Mouse (Mus musculus) olfactory bulb, adult 2 months (tissue): Measurements from ENCODE around the gene Gm45711.

Source experiments
- CTCF ChIP-seq: fragments of 200-500 bp; IDR thresholded peaks from 2 replicates; pipeline ENCODE4 v1.5.1; 2012; ENCODE audit warnings: low read depth, mild to moderate bottlenecking, low read length, moderate library complexity; ENCODE audit not compliant: insufficient read depth
- POLR2A ChIP-seq: fragments of 200-500 bp; IDR thresholded peaks from 2 replicates; pipeline ENCODE4 v1.6.1; 2012; ENCODE audit warnings: mild to moderate bottlenecking, low read depth, low read length, moderate library complexity; ENCODE audit not compliant: insufficient read depth

DNA sequence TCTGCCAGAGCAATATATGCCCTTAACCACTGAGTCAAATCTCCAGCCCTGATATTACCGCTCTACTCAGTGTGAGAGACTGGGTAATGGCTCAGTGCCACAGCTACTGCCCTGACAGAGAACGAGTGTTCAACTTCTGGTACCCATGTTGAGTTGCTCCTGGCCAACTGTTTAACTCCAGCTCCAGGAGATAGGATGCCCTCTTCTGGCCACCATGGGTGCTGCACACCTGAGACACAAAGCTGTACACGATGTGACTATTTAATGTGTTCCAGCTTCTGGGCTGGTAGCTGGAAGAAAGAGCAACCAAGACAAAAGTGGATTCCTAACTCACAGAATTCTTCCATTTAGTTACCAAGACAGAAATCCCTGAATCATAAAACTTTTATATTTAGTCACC lies 56.9 kb downstream of the Gm45711 start:
- no peak for TF ChIP-seq POLR2A
- no peak for TF ChIP-seq CTCF
